Mouse (Mus musculus) erythroid progenitor cell, adult 5-6 weeks (primary cell): Measurements from ENCODE around the gene Gm5485. TPM values are rescaled to one million over a fixed set of nuclear protein-coding genes. Genes with fewer than 3 reads are reported as not detected.

ENCODE experiments used
- ATAC-seq: replicated peaks from 2 replicates; pipeline ENCODE4 v1.8.0; 2016; ENCODE audit warnings: moderate number of reproducible peaks, mild to moderate bottlenecking, moderate TSS enrichment, inconsistent platforms; ENCODE audit not compliant: poor library complexity, low FRiP score, severe bottlenecking
- total RNA-seq, 2 experiments: library from RNA; stranded (forward) in 1 of 2; stranded (reverse) in 1 of 2; fragments of 150-400 nt in 1 of 2; fragments of 186-747, 209-891 nt in 1 of 2; gene quantifications; 2 replicates each; pipeline versions ENCODE4 v1.2.3 to v1.2.4; 2015 to 2017; ENCODE audit warnings: low replicate concordance in 2 of 2

Gm5485 gene
- not detected in 2 replicates for total RNA-seq (2015; ENCODE audit: low replicate concordance)
- not detected in 2 replicates for total RNA-seq (2017; ENCODE audit: low replicate concordance)

DNA sequence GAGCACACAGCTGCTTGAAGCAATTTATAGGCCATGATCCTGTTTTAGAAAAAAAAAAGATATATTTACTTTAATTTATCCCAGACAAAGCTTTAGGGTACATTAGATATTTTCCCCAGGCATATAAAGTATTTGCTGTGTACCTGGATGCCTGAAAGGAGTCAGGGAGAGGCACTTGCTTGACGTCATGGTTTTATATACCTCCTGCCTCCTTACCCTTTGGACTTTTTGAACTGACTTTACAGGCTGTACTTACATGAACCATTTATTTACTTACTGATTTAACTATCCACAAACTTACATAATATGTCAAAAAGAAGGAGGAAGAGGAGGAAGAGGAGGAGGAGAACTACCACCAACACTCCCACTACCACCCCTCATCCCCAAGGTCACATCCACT is at the start of gene Gm5485:
Gm5485 (minus strand) TSS at position 171 of the 400 bp plus-strand sequence.
- ATAC-seq: no peak

DNA sequence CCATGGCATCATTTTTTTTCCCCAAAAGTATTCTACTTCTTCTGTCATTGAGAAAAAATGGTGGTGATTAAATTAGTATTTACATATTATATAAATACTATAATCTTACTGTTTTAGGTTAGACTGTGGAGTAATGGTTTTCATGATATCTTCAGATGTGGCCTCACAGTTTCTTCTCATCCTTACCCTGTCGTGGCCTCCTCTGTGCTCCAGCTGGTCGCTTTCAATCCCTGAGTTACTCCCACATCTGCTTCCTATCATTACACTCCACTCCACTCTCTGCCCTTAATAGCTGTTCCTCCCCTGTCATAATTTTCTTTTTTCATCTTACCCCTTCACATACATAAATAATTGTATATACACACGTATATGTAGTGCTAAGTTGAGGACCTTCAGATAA is 41.0 kb upstream of the Gm5485 start:
- no peak for ATAC-seq

DNA sequence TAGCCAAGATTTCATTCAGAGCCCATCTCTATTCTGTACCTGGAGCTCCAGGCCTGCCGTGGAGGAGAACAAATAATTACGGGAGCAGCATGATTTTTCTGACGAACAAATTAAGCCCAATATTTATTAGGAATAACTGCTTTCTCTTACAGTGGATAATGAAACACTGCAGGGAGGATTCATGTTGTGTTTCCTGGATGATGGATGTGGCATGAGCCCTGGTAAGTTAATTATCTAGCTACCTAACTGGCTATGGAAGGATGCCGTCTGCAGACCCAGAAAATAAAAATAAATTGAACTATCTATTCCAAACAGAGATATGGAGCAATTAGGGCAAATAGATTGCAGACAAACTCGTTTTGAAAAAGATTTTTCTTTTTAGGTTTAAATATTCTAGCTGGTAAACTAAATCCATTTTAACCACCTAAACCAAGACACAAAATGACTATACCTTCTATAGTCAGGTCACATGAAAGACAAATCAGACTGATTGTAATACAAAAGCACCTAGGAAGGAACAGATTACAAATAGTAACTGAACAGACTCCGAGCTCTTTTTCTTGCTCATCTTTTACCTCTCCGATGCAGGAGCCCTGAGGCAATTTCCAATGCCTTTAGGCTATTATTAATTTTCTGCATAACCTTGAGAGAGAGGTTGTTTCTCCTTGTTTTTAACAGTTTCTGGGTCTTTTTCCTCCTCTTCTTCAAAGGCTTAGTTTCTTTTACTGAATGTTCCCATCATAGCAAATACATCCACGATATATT is 34.1 kb upstream of the Gm5485 start:
- ATAC-seq: no peak

DNA sequence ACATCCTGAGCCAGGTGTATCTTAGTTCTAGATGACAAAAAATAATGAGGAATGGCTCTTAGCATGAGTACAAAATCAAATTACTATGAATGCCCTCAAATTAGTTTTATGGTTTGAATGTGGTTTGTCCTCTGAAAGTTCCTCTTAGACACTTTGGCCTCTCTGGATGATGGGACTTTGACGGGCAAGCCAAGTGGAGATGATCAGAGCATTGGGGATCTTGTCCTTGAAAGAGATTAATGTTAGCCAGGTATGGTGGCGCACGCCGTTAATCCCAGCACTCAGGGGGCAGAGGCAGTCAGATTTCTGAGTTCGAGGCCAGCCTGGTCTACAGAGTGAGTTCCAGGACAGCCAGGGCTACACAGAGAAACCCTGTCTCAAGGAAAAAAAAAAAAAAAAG is 32.4 kb upstream of the Gm5485 start:
- ATAC-seq: no peak

DNA sequence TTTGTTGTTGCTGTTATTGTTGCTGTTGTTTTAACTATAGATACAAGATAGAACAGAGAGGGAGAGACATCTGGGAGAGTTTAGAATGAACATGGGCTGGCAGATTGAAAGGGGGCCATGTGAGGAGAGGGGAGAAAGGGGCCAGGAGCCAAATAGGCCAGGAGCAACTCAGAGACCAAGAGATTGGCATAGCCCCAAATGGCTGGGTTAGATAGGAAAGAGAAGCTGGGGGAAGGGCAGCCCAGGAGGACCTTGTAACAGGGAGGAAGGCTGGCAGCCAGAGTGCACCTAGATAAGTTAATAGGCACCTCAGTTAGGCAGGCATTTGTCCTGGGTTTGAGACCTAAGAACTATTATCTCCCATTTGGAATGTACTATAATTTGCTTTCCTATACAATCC is 25.3 kb upstream of the Gm5485 start:
- ATAC-seq: no peak

DNA sequence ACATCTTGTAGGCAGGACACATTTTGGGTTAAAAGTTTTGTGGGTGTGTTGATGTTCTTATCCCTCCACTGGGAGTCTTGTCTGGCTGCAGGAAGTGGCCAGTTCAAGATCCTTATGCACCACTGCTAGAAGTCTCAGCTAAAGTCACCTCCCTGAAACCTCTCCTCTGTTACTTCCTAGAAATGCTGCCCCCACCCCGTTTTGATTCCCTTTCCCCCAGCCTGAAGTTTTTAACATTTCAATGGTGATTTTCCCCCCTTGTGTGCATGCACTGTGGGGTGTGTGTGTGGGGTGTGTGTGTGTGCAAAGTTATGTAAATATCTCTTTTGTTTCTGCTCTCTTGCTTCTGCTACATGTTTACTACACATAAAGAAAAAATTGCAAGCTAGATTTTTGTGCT is 23.2 kb upstream of the Gm5485 start:
- no peak for ATAC-seq

DNA sequence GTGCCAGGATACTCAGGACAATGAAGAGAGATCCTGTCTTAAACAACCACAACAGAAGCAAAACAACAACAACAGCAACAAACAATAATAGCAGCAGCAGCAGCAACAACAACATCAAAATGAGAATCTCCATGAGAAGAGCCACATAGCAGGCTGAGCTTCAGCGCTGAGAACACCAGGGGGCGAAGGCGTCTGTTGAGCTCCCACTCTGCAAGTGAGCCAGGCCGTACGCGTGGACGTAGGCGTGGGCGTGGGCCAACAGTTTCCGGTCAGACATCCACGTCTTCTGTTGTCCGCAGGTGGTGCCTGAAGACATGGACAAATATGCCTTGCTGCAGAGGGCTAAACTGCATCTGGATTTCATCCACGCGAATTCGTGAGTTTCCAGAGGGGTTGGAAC is 18.8 kb upstream of the Gm5485 start, which contains the start of gene Morc1:
Morc1 (plus strand) TSS at position 211 of the 400 bp plus-strand sequence.
- ATAC-seq: no peak

DNA sequence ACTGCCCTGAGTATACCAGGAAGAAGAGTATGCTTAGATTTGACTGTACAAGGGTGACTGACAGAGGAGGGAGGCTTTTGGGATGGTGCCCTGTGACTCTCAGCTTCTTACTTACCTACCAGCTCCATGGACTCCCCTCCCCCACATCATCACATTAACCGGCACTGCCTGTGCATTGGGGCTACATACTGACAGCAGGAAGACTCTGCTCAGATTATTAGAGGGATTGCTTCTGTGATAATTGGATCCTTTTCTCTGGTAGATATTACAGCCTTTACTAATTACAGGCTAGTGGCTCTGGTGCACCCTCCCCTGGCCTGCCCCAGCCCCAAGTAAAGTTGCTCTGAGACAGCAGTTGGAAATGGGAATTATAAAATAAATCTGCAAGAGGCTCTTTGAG is 17.2 kb upstream of the Gm5485 start:
- no peak for ATAC-seq

DNA sequence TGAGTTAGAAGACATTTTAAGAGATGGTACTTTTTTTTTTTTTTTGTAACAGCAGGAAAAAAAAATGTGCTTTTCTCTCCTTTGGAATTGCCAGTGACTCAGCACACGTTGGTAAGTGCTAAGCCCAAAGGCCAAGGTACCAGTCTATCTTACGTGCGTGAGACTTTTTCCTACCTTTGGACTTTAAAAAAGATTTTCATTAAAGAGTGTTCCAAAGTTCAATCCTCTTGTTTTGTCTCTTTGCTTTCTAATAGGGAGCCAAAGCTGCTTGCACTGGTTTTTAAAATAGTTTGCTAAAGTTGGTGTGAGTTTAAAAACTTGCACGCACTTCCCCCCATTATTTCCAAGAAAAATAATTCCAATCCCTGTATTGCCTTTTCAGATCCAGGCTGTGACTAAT is 11.9 kb upstream of the Gm5485 start:
- no peak for ATAC-seq

DNA sequence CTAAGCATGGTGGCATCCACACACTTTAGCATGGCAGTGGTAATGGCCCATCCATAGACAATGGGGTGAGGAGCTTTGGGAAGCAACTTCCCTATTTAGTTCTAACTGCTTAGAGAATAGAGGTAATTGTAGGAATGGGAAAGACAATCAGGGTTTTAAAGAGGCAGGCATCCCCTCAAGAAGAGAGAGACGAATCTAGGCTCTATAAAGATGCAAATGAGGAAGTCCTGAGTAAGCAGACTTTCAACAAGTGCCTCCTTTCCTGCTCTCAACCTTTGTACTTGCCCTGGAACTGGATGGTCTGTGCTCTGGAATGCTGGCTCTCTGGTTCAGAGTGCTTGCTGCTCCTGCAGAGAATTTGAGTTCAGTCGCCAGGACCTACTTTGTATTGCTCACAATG is 10.3 kb upstream of the Gm5485 start:
- ATAC-seq: no peak

DNA sequence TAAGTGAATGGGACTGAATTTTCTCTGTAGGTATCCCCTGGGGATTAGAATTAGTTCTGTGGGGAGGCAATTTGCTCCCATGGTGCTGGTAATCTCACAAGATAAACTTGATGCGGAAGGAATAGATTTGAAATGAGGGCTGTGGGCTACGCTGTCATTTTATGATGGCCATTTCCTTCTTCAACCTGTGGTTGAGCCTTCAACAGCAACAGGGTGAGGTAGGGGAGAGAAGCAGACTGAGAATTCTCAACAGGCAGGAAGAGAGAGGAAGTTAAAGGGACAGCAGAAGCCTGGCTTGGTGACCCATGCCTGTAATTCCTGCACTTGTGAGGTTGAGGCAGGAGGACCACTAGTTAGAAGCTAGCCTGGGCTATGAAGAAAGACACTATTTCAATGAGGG is 6.8 kb upstream of the Gm5485 start:
- no peak for ATAC-seq

DNA sequence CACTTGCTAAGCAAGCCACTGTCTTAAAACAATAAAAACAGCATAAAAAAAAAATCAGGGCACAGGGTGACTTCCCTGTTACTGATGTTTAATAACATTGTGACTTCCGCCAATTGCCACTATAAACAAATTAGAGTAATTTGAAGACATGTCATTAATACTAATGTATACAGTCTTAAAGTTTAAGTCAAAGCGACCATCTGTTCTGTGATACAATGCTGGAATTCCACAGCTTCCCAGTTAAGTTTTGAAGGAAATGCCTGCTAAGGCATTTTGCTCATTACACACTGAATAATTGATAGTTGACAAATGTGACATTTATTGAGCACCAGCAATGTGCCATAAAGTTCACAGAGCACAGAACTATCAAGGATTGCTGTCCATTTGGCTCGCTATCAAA is 6.3 kb upstream of the Gm5485 start:
- ATAC-seq: no peak

DNA sequence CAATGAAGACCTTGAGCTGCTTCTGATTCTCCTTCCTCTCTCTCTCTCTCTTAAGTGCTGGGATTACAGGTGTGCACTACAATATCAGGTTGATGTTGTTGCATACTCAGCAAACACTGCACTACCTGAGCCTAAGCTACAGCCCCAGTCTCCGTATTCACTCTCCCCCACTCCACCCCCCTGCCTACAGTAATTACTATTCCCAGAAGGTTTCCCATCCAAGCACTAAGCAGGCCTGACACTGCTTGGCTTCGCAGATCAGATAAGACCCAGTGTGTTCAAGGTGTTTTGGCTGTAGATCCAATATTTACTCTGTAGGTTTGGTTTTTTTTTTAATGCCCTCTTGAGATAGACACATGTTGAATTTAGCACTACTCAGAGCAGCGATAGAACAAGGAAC is 2.1 kb downstream of the Gm5485 start:
- ATAC-seq: no peak

DNA sequence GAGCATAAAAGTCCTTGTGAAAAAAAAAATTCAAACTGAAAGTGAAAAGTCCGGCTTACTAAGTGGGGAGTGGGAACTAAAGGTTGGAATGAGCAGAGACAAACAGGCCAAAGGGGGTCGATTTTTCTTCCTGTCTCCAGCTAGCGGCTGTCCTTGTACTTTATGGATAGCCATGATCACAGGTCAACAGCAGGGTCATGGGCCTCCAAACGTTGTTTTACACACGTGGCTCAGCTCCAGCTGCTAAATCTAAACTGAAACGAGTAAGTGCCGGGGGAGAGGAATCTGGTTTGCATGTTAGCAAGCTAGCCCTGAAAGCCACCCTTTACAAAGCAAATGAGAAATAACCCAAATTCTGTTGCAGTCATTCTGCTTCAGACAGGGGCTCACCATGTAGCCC is 2.6 kb downstream of the Gm5485 start:
- no peak for ATAC-seq

DNA sequence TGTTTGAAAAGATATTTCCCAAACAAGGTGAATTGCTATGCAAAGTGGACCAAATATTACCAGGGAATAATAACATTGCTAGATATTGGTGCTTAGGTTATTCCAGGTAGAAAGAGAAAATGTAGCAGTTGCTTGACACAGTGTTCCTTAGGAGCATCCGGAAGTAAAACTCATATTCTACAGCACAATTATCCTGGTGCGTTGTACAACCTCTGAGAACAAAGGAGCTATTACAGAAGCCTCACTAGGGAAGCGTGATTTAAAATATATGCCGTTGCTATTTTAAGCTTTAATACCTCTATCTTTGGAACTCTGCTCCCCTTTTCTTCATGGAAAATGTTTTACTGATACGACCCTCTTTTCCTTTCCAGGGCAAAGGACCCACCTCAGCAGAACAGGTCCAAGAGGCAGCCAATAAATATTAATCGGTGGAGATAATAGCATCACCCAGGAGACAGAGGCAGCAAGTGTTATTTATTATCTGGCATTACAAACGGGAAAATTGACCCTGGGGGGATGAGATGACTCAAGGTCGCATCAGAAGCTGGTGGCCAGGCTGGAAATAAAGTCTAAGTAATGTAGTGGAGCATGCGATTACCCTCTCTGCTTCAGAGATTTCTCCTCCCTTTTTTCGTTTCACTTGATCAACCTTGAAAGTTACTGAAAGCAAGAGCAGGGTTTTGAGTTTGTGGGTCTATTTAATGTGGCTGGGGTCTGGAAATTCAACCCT is 6.4 kb downstream of the Gm5485 start:
- ATAC-seq: no peak

DNA sequence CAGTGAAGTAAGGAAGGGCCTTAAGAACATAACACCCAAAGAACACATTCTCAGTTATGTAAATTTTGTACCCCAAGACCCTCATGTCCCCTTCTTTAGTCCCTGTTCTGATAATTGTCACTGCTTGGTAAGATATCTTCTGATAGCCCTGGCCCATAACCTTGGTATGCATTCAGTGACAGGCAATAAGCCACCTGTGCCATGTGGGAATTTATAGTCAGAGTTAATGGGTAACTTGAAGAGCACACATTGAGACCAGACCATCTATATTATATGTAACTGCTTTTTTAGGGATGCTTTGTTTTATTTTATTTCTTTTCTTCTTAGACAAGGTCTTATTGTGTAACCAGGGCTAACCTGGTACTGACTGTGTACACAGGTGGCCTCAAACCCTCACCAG is 8.2 kb downstream of the Gm5485 start:
- no peak for ATAC-seq

DNA sequence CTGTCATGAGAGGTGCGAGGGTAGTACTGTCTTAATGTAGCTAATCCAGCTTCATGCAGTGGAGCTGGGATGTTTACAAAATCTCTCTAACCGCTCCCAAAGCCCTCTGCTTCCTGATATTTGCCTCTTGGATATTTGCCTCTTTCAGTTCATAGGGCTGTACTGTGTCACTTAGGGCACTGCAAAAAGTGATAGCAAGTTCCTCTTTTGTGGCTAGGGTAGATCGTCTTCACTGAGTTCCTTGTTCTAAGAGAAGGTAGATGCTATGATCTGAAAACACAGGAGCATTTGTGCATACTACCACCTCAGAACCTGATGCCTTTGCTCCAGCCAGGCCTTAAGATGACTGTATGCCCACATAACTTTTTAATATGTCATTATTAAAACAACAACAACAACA is 8.8 kb downstream of the Gm5485 start:
- no peak for ATAC-seq

DNA sequence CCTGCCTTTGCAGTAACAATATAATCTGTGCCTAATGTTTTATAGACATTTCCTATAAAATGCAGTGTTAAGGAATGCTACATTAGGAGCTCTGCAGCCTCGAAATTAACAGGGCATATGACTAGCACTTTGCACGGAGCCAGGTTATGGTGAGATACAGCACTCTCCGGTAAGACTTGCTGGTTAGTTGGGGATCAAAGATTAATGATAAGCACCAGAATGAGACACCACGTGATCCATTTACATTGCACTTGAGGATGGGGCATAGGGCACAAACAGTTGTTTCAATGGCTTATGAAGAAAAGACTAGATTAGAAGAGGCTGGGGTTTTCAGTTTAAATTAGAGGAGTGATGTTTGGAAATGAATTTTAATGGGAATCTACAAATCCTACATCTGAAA is 9.3 kb downstream of the Gm5485 start:
- ATAC-seq: no peak

DNA sequence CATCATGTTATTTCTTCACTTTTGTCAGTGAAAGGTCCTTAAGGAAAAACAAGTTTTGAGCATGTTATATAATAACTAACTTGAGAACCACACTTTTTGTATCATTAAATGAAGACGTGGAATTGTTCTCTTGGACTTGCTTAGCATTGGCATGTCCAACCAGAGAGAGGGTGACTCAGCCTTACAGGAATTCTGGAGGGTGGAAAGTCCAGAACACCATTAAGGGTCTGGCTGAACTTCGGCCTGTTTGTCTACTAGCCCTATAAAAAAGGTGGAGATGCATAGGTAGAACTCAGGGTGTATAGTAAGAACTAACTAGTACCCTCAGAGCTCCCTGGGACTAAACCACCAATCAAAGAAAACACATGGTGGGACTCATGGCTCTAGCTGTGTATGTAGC is 16.9 kb downstream of the Gm5485 start:
- no peak for ATAC-seq

DNA sequence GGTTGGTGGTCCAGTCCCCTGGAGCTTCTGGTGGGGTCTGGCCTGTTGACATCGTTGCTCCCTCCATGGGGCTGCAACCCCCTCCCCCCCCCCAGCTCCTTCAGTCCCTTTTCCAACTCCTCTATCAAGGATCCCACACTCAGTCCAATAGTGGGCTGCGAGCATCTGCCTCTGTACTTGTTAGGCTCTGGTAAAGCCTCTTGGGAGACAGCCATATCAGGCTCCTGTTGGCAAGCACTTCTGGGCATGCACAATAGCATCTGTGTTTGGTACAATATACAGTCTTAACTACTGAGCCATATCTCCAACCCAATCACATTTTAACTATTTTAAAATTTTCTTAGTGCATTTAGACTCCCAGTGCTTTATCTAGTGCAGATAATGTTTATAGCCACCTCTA is 25.2 kb downstream of the Gm5485 start:
- no peak for ATAC-seq

DNA sequence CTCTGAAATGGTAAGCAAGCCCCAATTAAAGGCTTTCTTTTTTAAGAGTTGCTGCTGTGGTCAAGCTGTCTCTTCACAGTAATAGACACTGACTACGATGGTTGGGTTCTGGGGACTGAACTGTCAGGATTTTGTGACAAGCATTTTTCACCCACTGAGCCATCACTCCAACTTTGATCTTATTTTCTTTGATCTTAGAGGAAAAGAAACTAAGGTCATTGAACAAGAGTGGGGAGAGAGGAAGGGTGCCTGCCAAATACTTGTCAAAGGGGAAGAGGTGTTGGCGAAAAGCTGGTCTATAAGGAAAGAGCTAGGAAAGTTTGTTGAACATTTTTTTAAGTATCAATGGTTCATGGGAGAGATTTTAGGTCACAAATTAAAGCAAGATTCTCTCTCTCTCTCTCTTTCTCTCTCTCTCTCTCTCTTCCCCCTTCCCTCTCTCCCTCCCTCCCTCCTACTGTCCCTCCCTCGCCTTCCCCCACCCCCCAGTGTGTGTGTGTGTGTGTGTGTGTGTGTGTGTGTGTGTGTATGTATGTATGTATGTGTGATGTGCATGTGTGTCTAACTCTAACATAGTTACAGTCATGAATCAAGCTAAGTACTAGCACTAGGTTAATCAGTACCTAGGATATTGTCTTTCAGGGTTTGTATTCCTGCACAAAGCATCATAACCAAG is 28.5 kb downstream of the Gm5485 start:
- no peak for ATAC-seq
